Mouse (Mus musculus): ENCODE measurements around the gene Gm14226. TPM values are rescaled to one million over a fixed set of nuclear protein-coding genes. Genes with fewer than 3 reads are reported as not detected.

The Gm14226 gene
- polyA plus RNA-seq, 1 experiment from 2014 or later, result 0.24 TPM

DNA sequence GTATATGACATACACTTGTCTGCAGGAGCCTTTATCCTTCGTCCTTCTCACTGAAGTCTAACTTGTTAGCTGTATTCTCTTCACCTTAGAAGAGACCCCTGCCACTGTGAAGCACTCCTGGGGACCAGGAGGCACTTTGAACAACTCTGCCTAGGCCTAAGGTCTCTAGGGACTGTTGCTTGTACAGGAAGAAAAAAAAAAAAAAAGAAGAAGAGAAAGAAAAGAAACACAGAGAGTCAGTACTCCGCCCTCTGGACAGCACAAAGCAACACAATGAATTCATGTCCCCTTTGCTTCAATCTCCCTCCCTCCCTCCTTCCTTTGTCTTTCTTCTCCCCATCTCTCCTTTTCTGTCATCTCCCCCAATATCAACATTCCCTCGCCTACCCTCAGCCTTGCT lies 27.0 kb downstream of the Gm14226 start:
- no peak overlapping the region for H3K9ac ChIP-seq (ENCODE audit: low read length)
- no peak overlapping the region for H3K27ac ChIP-seq (replicated peaks)
- no peaks in the 10 kb centered on the region for H3K4me1 ChIP-seq (replicated peaks; ENCODE audit: control insufficient read depth, insufficient read depth)
- H3K9me3 ChIP-seq (ENCODE audit: control insufficient read depth, low read length), result no peaks in the 10 kb centered on the region
- H3K4me3 ChIP-seq (ENCODE audit: low read depth, low read length), result no peak overlapping the region
- H3K36me3 ChIP-seq (ENCODE audit: control insufficient read depth, insufficient read depth, low read length), result no peaks in the 10 kb centered on the region
- no peak overlapping the region for H3K4me2 ChIP-seq (replicated peaks; ENCODE audit: low read depth)
- ATAC-seq (ENCODE audit: low FRiP score, low TSS enrichment) (no peak), DNase-seq (ENCODE audit: low spot score) (no peak)
- WGBS, result 72% methylated on average over 3 of the region's 3 CpGs
- H3K27me3 ChIP-seq (ENCODE audit: control insufficient read depth, insufficient read depth, low read length), result no peaks in the 10 kb centered on the region
- TF ChIP-seq EP300 (optimal IDR thresholded peaks at IDR 0.05) (no peak), CTCF (IDR thresholded peaks at IDR 0.05; ENCODE audit: low read depth) (no peak)

DNA sequence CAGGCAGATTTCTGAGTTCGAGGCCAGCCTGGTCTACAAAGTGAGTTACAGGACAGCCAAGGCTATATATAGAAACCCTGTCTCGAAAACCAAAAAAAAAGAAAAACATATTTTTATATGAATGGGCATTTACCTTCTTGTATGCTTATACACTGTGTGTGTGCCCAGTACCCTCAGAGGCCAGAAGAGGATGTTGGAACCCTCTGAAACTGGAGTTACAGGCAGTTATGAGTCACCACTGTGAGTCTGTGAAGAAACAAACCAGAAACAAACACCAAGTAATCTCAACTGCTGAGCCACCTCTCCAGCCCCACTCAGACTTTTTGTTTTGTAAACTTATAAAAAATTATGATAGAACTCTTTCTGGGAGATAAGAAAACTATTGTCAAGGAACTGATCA lies 28.7 kb downstream of the Gm14226 start:
- Histone ChIP-seq H3K36me3 (ENCODE audit: control insufficient read depth, insufficient read depth, low read length) (no peaks in the 10 kb centered on the region), H3K4me1 (replicated peaks; ENCODE audit: control insufficient read depth, insufficient read depth) (no peaks in the 10 kb centered on the region), H3K4me2 (replicated peaks; ENCODE audit: low read depth) (no peak overlapping the region), H3K9me3 (ENCODE audit: control insufficient read depth, low read length) (no peaks in the 10 kb centered on the region), H3K4me3 (ENCODE audit: low read depth, low read length) (no peak overlapping the region), H3K9ac (ENCODE audit: low read length) (no peak overlapping the region), H3K27ac (replicated peaks) (no peak overlapping the region), H3K27me3 (ENCODE audit: control insufficient read depth, insufficient read depth, low read length) (no peaks in the 10 kb centered on the region)
- no peak for TF ChIP-seq CTCF (IDR thresholded peaks at IDR 0.05; ENCODE audit: low read depth)
- TF ChIP-seq EP300 (optimal IDR thresholded peaks at IDR 0.05), result no peak
- 78% methylated on average over 2 of the region's 2 CpGs for WGBS
- no peak for ATAC-seq (ENCODE audit: low FRiP score, low TSS enrichment)
- DNase-seq (ENCODE audit: low spot score), result no peak

DNA sequence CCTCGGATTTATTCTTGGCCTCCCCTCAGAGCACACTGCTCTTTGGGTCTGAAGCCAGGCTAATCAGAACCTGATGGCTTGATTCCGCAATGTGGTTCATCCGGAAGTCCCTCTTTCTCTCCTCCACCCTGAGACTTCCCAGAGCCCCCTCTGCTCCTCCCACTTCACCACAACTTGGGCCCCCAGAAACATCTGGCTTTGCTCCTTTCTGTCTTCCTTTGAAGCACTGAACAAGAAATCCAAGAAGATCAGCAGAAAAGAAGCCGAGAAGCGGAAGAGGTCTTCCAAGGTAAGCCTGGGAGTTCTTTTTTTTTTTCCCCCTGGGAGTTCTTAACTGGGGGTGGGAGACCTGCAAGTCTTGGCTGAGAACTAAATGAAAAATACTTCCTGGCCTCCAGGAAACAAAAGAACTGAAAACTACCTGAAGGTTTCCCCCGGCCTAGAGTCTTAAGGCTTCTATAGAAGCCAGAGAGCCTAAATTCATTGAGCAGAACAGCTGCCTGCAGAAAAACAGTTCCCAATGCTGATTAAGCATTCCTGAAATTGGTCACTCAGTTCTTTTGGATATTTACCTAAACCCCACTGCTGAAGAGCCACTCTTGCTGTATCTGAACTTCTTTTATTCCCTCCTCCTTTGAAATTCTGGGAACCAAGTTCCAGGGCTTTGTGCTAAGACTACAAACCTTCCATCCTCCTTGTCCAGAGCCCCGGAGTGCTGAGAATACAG lies 29.5 kb downstream of the Gm14226 start:
- ATAC-seq (ENCODE audit: low FRiP score, low TSS enrichment), result no peak
- no peak for DNase-seq (ENCODE audit: low spot score)

DNA sequence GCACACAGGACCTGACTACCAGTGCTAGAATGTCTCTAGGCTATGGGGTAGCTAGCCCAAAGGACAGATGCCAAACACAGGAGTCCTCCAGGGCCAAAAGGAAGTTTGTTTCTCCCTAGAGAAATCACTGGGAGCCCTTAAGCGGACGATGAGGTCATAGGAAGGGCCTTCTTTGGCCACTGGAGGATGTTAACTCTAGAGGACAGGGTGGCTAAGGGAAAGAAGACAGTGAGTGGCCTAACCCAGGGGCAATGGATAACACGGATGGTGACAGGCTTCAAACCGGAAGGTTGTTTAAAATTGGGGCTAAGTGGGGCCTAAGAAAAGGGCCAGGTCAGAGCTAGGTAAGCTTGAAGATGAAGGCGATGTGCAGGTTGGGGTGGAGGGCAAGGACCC lies 32.0 kb downstream of the Gm14226 start:
- no peak for DNase-seq (ENCODE audit: low spot score)
- whole genome bisulfite sequencing, result 18% methylated on average over 5 of the region's 5 CpGs

More for the DNA sequence above, 29.5 kb downstream of the Gm14226 start:
- H3K27ac ChIP-seq (replicated peaks), result no peak overlapping the region
- H3K27me3 ChIP-seq (ENCODE audit: control insufficient read depth, insufficient read depth, low read length), result no peaks in the 10 kb centered on the region
- TF ChIP-seq EP300 (optimal IDR thresholded peaks at IDR 0.05), result no peak
- TF ChIP-seq CTCF (IDR thresholded peaks at IDR 0.05; ENCODE audit: low read depth), result no peak
- H3K4me3 ChIP-seq (ENCODE audit: low read depth, low read length), result no peak overlapping the region
- no peaks in the 10 kb centered on the region for H3K4me1 ChIP-seq (replicated peaks; ENCODE audit: control insufficient read depth, insufficient read depth)
- no peaks in the 10 kb centered on the region for H3K9me3 ChIP-seq (ENCODE audit: control insufficient read depth, low read length)
- no peak overlapping the region for H3K4me2 ChIP-seq (replicated peaks; ENCODE audit: low read depth)
- no peak overlapping the region for H3K9ac ChIP-seq (ENCODE audit: low read length)
- no peaks in the 10 kb centered on the region for H3K36me3 ChIP-seq (ENCODE audit: control insufficient read depth, insufficient read depth, low read length)
- 67% methylated on average over 7 of the region's 7 CpGs for WGBS

DNA sequence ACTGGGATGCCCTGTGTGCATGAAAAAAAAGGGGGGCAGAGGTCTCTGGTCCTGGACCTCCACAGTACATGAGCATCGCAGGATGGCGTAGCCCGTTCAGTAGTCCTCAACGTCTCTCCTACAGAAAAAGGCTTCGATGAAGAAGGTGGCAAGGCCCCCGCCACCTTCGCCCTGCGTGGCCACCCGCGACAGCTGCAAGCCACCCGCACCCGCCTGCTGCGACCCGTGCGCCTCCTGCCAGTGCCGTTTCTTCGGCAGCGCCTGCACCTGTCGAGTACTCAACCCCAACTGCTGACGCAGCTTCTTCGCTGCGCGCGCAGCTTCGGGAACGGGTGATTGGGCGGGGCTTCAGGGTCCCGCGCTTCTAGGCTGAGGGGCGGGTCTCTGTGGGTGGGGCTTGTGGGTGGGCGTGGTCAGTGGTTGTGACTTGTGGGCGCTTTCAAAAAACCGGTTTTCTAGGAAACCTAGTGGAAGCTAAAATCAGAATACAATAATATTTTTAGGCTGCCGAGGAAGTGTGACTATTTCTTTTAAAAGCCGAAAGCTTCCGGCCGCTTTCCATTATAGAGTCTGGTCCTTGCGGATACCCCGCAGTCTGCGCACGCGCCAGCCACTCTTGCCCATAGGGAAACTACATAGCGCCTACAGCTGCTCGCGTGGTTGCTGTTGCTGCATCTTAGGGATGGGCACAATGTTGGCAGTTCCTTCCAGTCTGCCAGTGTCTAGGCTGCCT lies 32.6 kb downstream of the Gm14226 start:
- peak overlapping the region; percentile 63 for H3K9ac ChIP-seq (ENCODE audit: low read length)
- H3K27ac ChIP-seq (replicated peaks), result peak overlapping the region; percentile 75
- peak overlapping the region; percentile 48 for H3K4me3 ChIP-seq (ENCODE audit: low read depth, low read length)
- TF ChIP-seq EP300 (optimal IDR thresholded peaks at IDR 0.05), result no peak
- TF ChIP-seq CTCF (IDR thresholded peaks at IDR 0.05; ENCODE audit: low read depth), result no peak
- DNase-seq (ENCODE audit: low spot score) (peak; percentile 98), ATAC-seq (ENCODE audit: low FRiP score, low TSS enrichment) (peak; percentile 94)
- H3K36me3 ChIP-seq (ENCODE audit: control insufficient read depth, insufficient read depth, low read length), result no peaks in the 10 kb centered on the region
- H3K27me3 ChIP-seq (ENCODE audit: control insufficient read depth, insufficient read depth, low read length), result no peaks in the 10 kb centered on the region
- H3K4me2 ChIP-seq (replicated peaks; ENCODE audit: low read depth), result peak overlapping the region; percentile 84
- WGBS, result under 1% methylated on average over 44 of the region's 45 CpGs
- no peaks in the 10 kb centered on the region for H3K4me1 ChIP-seq (replicated peaks; ENCODE audit: control insufficient read depth, insufficient read depth)
- no peaks in the 10 kb centered on the region for H3K9me3 ChIP-seq (ENCODE audit: control insufficient read depth, low read length)

More for the DNA sequence above, 32.0 kb downstream of the Gm14226 start:
- peak overlapping the region; percentile 63 for H3K9ac ChIP-seq (ENCODE audit: low read length)
- peak overlapping the region; percentile 48 for H3K4me3 ChIP-seq (ENCODE audit: low read depth, low read length)
- H3K4me1 ChIP-seq (replicated peaks; ENCODE audit: control insufficient read depth, insufficient read depth), result no peaks in the 10 kb centered on the region
- TF ChIP-seq CTCF (IDR thresholded peaks at IDR 0.05; ENCODE audit: low read depth) (no peak), EP300 (optimal IDR thresholded peaks at IDR 0.05) (no peak)
- H3K27ac ChIP-seq (replicated peaks), result peak overlapping the region; percentile 75
- no peaks in the 10 kb centered on the region for H3K9me3 ChIP-seq (ENCODE audit: control insufficient read depth, low read length)
- H3K36me3 ChIP-seq (ENCODE audit: control insufficient read depth, insufficient read depth, low read length), result no peaks in the 10 kb centered on the region
- H3K27me3 ChIP-seq (ENCODE audit: control insufficient read depth, insufficient read depth, low read length), result no peaks in the 10 kb centered on the region
- ATAC-seq (ENCODE audit: low FRiP score, low TSS enrichment), result peak; percentile 14; the same call in 1 of the 2 replicates
- H3K4me2 ChIP-seq (replicated peaks; ENCODE audit: low read depth), result peak overlapping the region; percentile 84

Data from stomach, postnatal 0 days (tissue).